Mouse (Mus musculus): ENCODE results near the gene Lrp1. TPM values are rescaled to one million over a fixed set of nuclear protein-coding genes. Genes with fewer than 3 reads are reported as not detected.

Gene Lrp1
- total and polyA plus RNA-seq, 3 experiments, result 0.39 to 0.42 TPM; not detected in 1

- Histone ChIP-seq H3K9ac (ENCODE audit: control insufficient read depth, low read depth, low read length, poor library complexity, severe bottlenecking) (no peak overlapping the region), H3K79me2 (ENCODE audit: control insufficient read depth, insufficient read depth, low read length, poor library complexity) (no peaks in the 10 kb centered on the region), H3K36me3 (ENCODE audit: control insufficient read depth in 1 of 2, insufficient read depth in 2 of 2, low read length in 2 of 2) (no peaks in the 10 kb centered on the region), H3K4me1 (ENCODE audit: control insufficient read depth in 1 of 2, insufficient read depth in 2 of 2, low read length in 2 of 2) (no peaks in the 10 kb centered on the region), H3K27me3 (ENCODE audit: control insufficient read depth in 1 of 2, insufficient read depth in 2 of 2, low read length in 2 of 2) (peaks cover 4 to 15% of the 10 kb centered on the region in 2 experiments; a peak in 3 of 4 replicates), H3K4me3 (ENCODE audit: control insufficient read depth in 1 of 2, insufficient read depth in 1 of 2, low read depth in 2 of 2, low read length in 2 of 2) (no peak overlapping the region), H3K27ac (ENCODE audit: control insufficient read depth, low read depth, low read length) (no peak overlapping the region), H3K9me3 (replicated peaks; ENCODE audit: insufficient read depth, low read length) (no peaks in the 10 kb centered on the region)
- TF ChIP-seq TAL1 (IDR thresholded peaks at IDR 0.05; ENCODE audit: low read length), result no peak
- TF ChIP-seq MEF2A (IDR thresholded peaks at IDR 0.05; ENCODE audit: extremely low read depth, insufficient replicate concordance, low read depth, low read length, poor library complexity, severe bottlenecking), result no peak
- TF ChIP-seq E2F4 (IDR thresholded peaks at IDR 0.05; ENCODE audit: borderline replicate concordance, low read depth, low read length), result no peak
- TF ChIP-seq MXI1 (IDR thresholded peaks at IDR 0.05; ENCODE audit: low read depth, low read length), result no peak
- TF ChIP-seq BHLHE40 (IDR thresholded peaks at IDR 0.05; ENCODE audit: borderline replicate concordance, low read depth, low read length), result no peak
- TF ChIP-seq ZMIZ1 (IDR thresholded peaks at IDR 0.05; ENCODE audit: low read depth, low read length), result no peak
- no peak for TF ChIP-seq CHD1 (IDR thresholded peaks at IDR 0.05; ENCODE audit: low read depth, low read length)
- TF ChIP-seq CTCF (IDR thresholded peaks at IDR 0.05 in 2 of 3, conservative IDR thresholded peaks at IDR 0.05 in 1 of 3; ENCODE audit: control insufficient read depth in 1 of 3, insufficient read depth in 1 of 3, low read depth in 2 of 3, low read length in 3 of 3, poor library complexity in 1 of 3, severe bottlenecking in 1 of 3), result no peak
- TF ChIP-seq MAX (IDR thresholded peaks at IDR 0.05; ENCODE audit: low read length), result no peak
- no peak for TF ChIP-seq RAD21 (IDR thresholded peaks at IDR 0.05; ENCODE audit: low read depth, low read length)
- DNase-seq (ENCODE audit: low read depth, low spot score), result no peak
Measured at GRCm38 (mm10) chr10:127617294-127617693, 3.7 kb downstream of the Lrp1 start.

- H3K9ac ChIP-seq (ENCODE audit: control insufficient read depth, low read depth, low read length, poor library complexity, severe bottlenecking), result no peak overlapping the region
- no peak overlapping the region for H3K27ac ChIP-seq (ENCODE audit: control insufficient read depth, low read depth, low read length)
- no peaks in the 10 kb centered on the region for H3K4me1 ChIP-seq (ENCODE audit: control insufficient read depth in 1 of 2, insufficient read depth in 2 of 2, low read length in 2 of 2)
- peaks cover 4 to 21% of the 10 kb centered on the region in 2 experiments; a peak in 3 of 4 replicates for H3K27me3 ChIP-seq (ENCODE audit: control insufficient read depth in 1 of 2, insufficient read depth in 2 of 2, low read length in 2 of 2)
- no peaks in the 10 kb centered on the region for H3K79me2 ChIP-seq (ENCODE audit: control insufficient read depth, insufficient read depth, low read length, poor library complexity)
- TF ChIP-seq NELFE (IDR thresholded peaks at IDR 0.05; ENCODE audit: low read depth, low read length) (no peak), GABPA (IDR thresholded peaks at IDR 0.05; ENCODE audit: low read depth, low read length) (no peak), HCFC1 (IDR thresholded peaks at IDR 0.05; ENCODE audit: low read depth, low read length) (no peak), KAT2A (conservative IDR thresholded peaks at IDR 0.05; ENCODE audit: low read depth, low read length) (no peak), USF1 (IDR thresholded peaks at IDR 0.05; ENCODE audit: low read depth, low read length) (no peak), ZKSCAN1 (IDR thresholded peaks at IDR 0.05; ENCODE audit: low read depth, low read length) (no peak), ZC3H11A (IDR thresholded peaks at IDR 0.05; ENCODE audit: low read depth, low read length) (no peak), EP300 (IDR thresholded peaks at IDR 0.05; ENCODE audit: low read depth in 1 of 2, low read length in 2 of 2) (no peak), BHLHE40 (IDR thresholded peaks at IDR 0.05; ENCODE audit: borderline replicate concordance, low read depth, low read length) (no peak), TBP (IDR thresholded peaks at IDR 0.05; ENCODE audit: low read depth, low read length) (no peak), MEF2A (IDR thresholded peaks at IDR 0.05; ENCODE audit: extremely low read depth, insufficient replicate concordance, low read depth, low read length, poor library complexity, severe bottlenecking) (no peak), MAX (IDR thresholded peaks at IDR 0.05; ENCODE audit: low read length) (no peak), NRF1 (IDR thresholded peaks at IDR 0.05; ENCODE audit: insufficient read depth, low read depth, low read length, poor library complexity, severe bottlenecking) (no peak), POLR2A (IDR thresholded peaks at IDR 0.05; ENCODE audit: control insufficient read depth in 1 of 2, insufficient read depth in 1 of 2, low read depth in 1 of 2, low read length in 2 of 2, poor library complexity in 1 of 2) (no peak), GATA1 (IDR thresholded peaks at IDR 0.05; ENCODE audit: low read depth, low read length) (no peak), UBTF (IDR thresholded peaks at IDR 0.05; ENCODE audit: borderline replicate concordance, insufficient read depth, low read depth, low read length) (no peak), USF2 (IDR thresholded peaks at IDR 0.05; ENCODE audit: borderline replicate concordance in 1 of 2, insufficient read depth in 1 of 2, low read depth in 1 of 2, low read length in 2 of 2) (no peak), MXI1 (IDR thresholded peaks at IDR 0.05; ENCODE audit: low read depth, low read length) (no peak)
- no peak overlapping the region for H3K4me3 ChIP-seq (ENCODE audit: control insufficient read depth in 1 of 2, insufficient read depth in 1 of 2, low read depth in 2 of 2, low read length in 2 of 2)
- no peaks in the 10 kb centered on the region for H3K36me3 ChIP-seq (ENCODE audit: control insufficient read depth in 1 of 2, insufficient read depth in 2 of 2, low read length in 2 of 2)
- H3K9me3 ChIP-seq (replicated peaks; ENCODE audit: insufficient read depth, low read length), result no peaks in the 10 kb centered on the region
- no peak for DNase-seq (ENCODE audit: low read depth, low spot score)
Measured at GRCm38 (mm10) chr10:127616261-127616679, 4.7 kb downstream of the Lrp1 start.

Measured in MEL (cell line).